Mouse (Mus musculus) adrenal gland, postnatal 25 days (tissue): ENCODE measurements around the gene Mpp2. TPM values are rescaled to one million over a fixed set of nuclear protein-coding genes. Genes with fewer than 3 reads are reported as not detected.
A peak's percentile ranks its signal among the peaks of the same experiment; 100 is the strongest.

ENCODE experiments used
- DNase-seq: peaks from one replicate; pipeline ENCODE4 v3.0.0; 2021; ENCODE audit warnings: mixed read lengths
- total RNA-seq: library from RNA; stranded (reverse); gene quantifications from 2 replicates; pipeline ENCODE4 v1.2.3, GENCODE M21; 2021

The Mpp2 gene
- total RNA-seq, 1 experiment from 2014 or later: 11.8 TPM

DNA sequence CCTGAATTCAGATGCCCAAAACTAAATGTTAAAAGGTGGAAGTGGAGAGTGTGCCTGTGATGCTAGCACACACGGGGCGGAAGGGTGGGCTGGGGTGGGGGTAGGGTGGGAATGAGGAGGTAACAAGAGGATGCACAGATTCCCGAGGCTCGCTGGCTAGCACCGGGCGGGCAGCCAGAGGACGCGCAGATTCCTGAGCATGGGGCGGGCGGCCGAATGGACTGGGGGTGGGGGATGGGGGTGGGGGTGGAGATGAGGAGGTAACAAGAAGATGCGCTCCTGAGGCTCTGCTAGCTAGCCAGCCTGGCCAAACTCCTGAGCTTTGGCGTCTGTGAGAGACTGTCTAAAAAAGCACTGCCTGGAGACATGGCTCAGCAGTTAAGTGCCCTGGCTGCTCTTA lies 17.9 kb downstream of the Mpp2 start:
- no peak for DNase-seq

DNA sequence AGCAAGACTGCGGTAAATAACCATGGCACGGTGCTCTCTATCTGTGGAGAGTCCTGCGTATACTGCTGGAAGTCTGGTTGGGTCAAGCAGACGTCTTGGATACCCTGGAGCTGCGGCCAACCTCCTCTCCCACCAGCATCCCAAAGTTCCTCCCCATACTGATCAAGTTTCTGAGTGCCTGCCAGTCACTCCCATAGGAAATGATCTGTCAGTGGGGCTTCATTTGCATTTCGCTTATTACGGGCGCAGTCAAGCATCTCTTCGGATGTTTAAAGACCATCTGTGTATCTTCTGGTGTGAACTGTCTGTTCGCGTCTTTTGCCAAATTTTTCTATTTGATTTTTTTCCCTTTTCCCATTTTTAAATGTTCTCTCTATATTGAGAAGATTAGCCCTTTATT lies 18.7 kb downstream of the Mpp2 start:
- no peak for DNase-seq

DNA sequence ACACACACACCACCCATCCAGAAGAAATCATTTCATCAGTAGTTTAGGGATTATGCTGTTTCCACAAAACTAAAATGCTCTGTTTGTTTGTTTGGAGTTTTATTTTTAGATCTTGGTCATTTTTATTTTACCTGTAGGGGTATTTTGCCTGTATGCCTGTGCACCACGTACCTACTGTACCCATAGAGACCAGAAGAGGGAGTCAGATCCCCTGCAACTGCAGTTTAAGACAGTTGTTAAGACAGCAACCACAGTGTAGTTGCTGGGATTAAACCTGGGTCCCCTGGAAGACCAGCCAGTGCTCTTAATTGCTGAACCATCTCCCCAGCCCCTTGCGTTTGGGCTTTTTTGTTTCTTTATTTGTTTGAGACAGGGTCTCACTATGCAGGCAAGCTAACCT lies 19.3 kb downstream of the Mpp2 start:
- no peak for DNase-seq

DNA sequence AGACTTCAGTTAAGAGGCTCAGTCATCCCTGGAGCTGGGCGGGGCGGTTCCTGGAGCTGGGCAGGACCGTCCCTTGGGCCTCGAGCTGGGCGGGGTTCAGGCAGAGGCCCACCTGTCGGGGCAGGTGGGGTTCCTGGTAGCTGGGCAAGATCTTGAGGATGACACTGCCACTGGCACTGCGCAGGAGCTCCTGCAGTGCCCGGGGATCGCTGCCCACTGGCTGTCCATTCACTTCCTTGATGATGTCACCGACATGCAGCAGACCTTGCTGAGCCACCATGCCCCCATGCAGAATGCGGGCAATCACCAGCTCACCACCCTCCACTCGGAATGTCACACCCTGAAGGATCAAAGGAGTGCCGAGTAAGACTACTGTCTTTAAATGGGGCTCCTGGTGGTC lies 25.2 kb downstream of the Mpp2 start:
- no peak for DNase-seq

- no peak for DNase-seq
Observed at GRCm38 (mm10) chr11:102061941-102062473, 26.3 kb downstream of the Mpp2 start.

DNA sequence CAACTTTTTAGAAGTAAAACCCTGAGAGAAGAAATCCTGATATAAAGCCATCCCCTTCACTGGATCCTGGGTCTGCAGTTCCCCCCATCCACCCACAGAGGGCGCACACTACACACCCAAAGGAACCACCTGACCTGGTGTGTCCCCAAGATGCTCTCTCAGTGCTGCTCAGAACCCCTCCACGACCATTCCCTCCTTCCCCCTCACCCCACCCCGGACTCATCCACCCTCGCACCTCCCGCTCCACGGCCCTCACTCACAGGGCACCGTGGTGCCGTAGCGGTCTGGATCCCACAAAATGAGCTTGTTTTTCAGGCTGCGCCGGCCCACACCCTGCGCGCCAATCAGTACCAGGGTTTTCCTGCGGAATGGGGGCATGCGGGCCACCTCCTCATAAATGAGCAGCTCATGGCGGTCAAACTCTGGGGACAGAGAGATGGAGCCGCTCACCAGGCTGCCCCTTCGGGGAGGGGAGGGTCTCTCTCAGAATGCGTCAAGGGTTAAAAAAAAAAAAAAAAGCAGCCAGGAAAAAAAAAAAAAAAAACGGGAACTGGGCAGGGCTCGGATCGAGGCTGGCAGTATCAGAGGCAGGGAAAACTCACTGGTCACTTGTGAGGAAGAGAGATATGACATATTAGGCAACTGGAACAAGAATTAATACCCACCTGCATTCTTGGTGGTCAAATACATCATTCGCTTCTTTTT lies 26.9 kb downstream of the Mpp2 start:
- peak; percentile 73 for DNase-seq

DNA sequence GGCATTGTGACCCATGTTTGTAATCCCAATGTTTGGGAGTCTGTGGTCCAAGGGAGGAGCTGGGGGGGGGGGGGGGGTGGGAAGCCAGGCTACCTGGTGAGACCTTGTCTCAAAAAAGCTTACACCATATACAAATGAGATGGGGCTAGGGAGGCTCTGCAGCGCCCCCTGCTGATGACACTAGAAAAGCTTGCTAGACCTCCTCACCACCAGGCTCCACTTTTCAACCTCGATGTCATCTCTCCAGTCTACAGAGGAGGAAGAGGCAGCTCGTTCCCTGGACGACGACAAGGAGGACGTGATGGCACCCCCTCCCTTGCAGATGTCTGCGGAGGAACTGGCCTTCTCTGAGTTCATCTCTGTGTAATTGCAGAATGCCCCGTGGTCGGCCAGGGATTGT lies 34.5 kb downstream of the Mpp2 start:
- peak; percentile 66 for DNase-seq

DNA sequence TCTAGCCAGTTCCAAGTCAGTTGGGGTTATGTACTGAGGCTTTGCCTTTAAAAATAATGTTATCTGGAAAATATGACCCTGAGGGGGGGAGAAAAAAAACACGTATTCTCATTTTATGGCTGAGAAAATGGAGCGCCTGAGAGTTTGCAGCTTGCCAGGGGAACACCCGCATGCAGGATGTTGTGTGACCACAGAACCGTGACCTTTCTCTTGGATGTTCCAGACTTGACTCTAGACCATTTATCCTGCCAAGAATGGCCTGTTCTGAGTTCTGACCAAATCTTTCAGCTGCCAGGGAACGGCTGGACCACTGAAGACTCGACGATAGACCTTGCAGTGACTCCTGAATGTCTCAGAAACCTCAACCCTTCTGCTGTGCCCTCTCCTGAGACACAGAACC lies 35.1 kb downstream of the Mpp2 start:
- DNase-seq: no peak

- no peak for DNase-seq
Observed at GRCm38 (mm10) chr11:102052697-102053096, 35.6 kb downstream of the Mpp2 start.

GRCm38 (mm10) chr11:102051954-102052353 lies 36.4 kb downstream of the Mpp2 start:
- DNase-seq: no peak

DNA sequence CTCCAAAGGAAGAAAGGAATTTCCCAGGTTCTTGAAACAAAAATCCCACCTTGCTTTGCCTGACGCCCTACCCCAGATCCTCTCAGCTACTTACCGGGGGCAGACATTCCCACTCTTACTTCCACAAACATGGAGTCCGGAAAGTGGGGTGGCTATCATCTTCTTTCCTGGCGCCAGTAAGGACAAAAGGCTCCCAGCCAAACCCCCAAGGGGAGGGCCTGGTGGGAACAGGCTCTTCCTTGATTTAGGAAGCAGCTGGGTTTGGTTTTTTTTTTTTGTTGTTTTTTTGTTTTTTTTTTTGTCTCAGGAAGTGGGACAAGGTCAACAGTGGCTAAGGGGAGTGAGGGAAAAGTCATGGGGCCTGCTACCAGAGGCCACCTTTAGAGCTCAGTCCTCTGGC lies 36.8 kb downstream of the Mpp2 start:
- DNase-seq: peak; percentile 49

DNA sequence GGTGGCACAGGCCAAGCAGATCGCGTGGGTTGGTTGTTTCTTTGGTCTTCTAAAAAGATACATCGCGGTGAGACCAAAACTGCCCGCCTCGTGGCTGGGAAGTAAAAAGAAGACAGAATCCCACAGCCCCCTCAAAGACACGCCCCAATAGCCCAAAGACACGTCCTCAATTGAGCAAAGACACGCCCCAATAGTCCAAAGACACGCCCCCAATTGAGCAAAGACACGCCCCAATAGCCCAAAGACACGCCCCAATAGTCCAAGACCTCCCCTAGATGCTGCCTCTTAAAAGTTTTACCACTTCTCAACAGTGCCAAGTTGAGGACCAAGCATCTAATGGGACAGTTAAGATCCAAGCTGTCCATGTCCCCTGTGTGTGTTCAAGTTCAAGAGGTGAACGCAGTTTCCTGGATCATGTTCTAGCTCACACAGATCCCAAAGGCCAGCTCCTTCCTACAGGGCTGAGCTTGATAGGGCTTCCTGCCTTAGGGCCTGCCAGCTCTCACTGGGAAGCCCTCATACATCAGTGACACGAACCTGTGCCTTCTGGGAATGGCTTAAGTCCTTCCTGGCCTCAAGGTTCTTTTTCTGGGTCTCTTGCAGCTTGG lies 38.3 kb downstream of the Mpp2 start:
- DNase-seq: no peak

GRCm38 (mm10) chr11:102046607-102047006 lies 41.7 kb downstream of the Mpp2 start:
- DNase-seq: no peak

DNA sequence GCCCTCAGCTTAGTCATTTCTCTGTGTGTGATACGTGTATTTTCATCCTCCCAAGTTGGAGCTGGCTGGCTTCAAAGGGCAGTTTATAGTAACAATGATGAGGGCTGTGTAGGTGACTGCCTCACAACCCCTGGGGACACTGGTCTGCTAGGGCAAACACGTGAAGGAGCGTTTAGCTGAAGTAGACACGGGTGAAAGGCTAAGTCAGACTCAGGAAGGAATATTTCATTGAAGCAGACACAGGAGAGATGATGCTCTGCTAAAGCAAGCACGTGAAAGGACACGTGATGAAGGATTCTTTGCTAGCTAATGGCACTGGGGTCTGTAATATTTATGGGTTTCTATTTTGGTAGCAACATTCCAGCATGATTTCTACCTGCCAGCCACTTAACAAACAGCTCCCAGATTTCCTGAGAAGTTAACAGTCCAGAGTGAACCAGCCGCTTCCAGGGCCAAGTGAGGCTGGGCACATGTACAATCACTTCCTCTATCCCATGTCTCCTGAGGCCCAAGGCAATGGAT lies 43.6 kb downstream of the Mpp2 start:
- DNase-seq: no peak

GRCm38 (mm10) chr11:102043381-102043780 lies 44.9 kb downstream of the Mpp2 start:
- no peak for DNase-seq

GRCm38 (mm10) chr11:102042971-102043370 lies 45.3 kb downstream of the Mpp2 start:
- no peak for DNase-seq

DNA sequence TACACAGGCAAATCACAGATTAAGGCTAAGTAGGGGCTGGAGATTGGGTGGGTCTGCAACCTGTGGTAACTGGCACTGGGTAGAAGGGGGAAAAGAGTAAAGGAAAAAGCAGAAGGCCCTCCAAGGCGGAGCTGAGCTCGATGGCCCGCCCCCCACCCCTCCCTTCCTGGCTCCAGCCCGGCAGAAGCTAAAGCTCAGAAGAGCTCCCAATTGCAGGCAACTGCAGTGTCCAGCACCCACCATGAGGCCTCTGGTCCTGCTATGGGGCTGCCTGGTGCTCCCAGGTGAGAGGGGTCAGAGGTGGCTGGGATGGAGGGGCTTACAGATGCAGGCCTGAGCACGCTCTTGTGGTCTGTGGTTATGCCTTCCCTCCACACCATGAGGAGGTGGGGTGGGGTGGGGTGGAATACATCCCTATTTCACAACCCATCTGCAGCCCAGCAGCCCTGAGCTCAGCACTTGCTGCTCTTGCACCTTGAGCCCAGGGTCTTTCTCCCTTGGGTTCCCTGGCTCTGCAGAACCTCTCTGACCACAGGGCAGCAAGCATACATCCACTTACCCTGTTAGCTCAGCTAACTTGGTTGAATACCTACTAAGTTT lies 46.9 kb downstream of the Mpp2 start, which contains the start of gene Cd300lg:
Gene Cd300lg, plus strand, starts transcription at position 160 of the 600 bp plus-strand sequence.
- no peak for DNase-seq

- no peak for DNase-seq
Observed at GRCm38 (mm10) chr11:102040646-102041045, 47.7 kb downstream of the Mpp2 start.

GRCm38 (mm10) chr11:102040138-102040524 lies 48.2 kb downstream of the Mpp2 start:
- DNase-seq: peak; percentile 92

GRCm38 (mm10) chr11:102039487-102040137 lies 48.7 kb downstream of the Mpp2 start:
- no peak for DNase-seq

DNA sequence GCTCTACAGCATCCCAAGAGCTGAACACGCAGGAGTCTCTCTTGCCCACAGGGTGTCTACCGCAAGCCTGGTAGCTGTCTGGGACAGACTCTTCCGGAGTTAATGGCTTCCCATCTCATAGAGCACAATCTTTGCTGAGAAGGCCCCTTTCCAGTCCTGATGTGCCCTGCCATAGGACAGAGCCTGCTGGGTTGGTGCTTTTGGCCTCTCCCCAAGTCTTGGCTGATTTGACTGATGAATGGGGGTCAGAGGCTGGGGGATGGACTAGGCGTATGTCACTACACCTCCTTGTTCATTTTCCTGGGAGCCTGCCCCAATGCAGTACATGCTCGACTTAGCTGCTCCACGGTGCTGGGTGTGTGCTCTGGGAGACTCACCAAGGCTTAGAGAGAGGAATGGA lies 50.5 kb downstream of the Mpp2 start:
- no peak for DNase-seq

DNA sequence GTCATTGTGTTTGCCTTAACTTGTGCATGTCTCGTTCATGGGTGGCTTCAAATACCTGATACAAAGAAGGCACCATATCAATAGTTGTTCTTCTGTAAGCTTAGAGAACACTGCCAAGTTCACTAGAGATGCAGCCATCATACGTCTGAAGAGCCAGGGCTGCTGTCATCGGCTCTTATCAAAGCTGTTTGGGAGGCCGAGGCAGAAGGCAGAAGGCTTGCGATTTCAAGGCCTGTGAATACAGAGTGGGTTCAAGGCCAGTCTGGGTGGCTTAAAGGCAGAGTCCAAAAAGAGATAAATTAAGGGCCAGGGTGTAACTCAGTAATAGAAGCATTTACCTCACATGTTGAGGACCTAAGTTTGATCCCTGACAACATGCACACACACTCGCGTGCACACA lies 52.0 kb downstream of the Mpp2 start:
- DNase-seq: no peak

GRCm38 (mm10) chr11:102035456-102035960 lies 52.8 kb downstream of the Mpp2 start:
- DNase-seq: no peak
